Mouse (Mus musculus) forebrain, embryonic 14.5 days (tissue): ENCODE measurements around the gene Kbtbd13. TPM values are rescaled to one million over a fixed set of nuclear protein-coding genes. Genes with fewer than 3 reads are reported as not detected.
A peak's percentile ranks its signal among the peaks of the same experiment; 100 is the strongest.
"Not testable (repeated sequence)": the region's sequence is repeated elsewhere in the genome, so short reads cannot be mapped to it uniquely, and the experiment has no call there.

Experiments used
- ATAC-seq: fragments of 200-750 bp; cut with Nextera tagmentation; 2 replicates; pipeline ENCODE4 v1.8.0; 2017; ENCODE audit warnings: mild to moderate bottlenecking, moderate library complexity
- DNase-seq: peaks from one replicate; pipeline ENCODE4 v3.0.0-alpha.2; 2015; ENCODE audit warnings: low spot score
- H3K27ac ChIP-seq: fragments of 300-500 bp; sonication (generic); 2 replicates; pipeline ENCODE4 v1.5.1; 2014; ENCODE audit warnings: low read depth, mild to moderate bottlenecking, control low read depth, low read length, moderate library complexity
- H3K27me3 ChIP-seq: fragments of 300-500 bp; sonication (generic); replicated peaks from 2 replicates; pipeline ENCODE4 v1.6.1; 2014; ENCODE audit warnings: low read length, control low read depth, mixed read lengths; ENCODE audit not compliant: control insufficient read depth, insufficient read depth
- H3K36me3 ChIP-seq: fragments of 300-500 bp; sonication (generic); 2 replicates; pipeline ENCODE4 v1.6.1; 2014; ENCODE audit warnings: low read length, control low read depth; ENCODE audit not compliant: control insufficient read depth, insufficient read depth
- H3K4me1 ChIP-seq: fragments of 300-500 bp; sonication (generic); 2 replicates; pipeline ENCODE4 v1.6.1; 2014; ENCODE audit warnings: antibody characterized with exemption, low read length, control low read depth; ENCODE audit not compliant: control insufficient read depth, insufficient read depth
- H3K4me2 ChIP-seq: fragments of 300-500 bp; sonication (generic); 2 replicates; pipeline ENCODE4 v1.6.1; 2014; ENCODE audit warnings: mild to moderate bottlenecking, control low read depth, low read length
- H3K4me3 ChIP-seq: fragments of 300-500 bp; sonication (generic); 2 replicates; pipeline ENCODE4 v1.5.1; 2014; ENCODE audit warnings: low read depth, low read length, control low read depth
- H3K9ac ChIP-seq: fragments of 300-500 bp; sonication (generic); 2 replicates; pipeline ENCODE4 v1.6.1; 2014; ENCODE audit warnings: mild to moderate bottlenecking, low read length, control low read depth, moderate library complexity
- H3K9me3 ChIP-seq: fragments of 300-500 bp; sonication (generic); replicated peaks from 2 replicates; pipeline ENCODE4 v1.6.1; 2016; ENCODE audit warnings: low read length, control low read depth, mixed read lengths; ENCODE audit not compliant: control insufficient read depth
- whole genome bisulfite sequencing: fragments of 180-500 bp; shearing (Covaris S2); extraction: QIAGEN DNeasy Blood & Tissue Kit; methylation state at CpG from one replicate; pipeline ENCODE4 v1.1.7; 2014; 5-methylcytosine and 5-hydroxymethylcytosine counted together
- polyA plus RNA-seq: library from polyadenylated mRNA; unstranded; fragments of >200 nt; fragmentation: Nextera tagmentation; extraction: Ambion mirVana; gene quantifications from 2 replicates; pipeline ENCODE4 v1.2.1, GENCODE M21; 2014

The Kbtbd13 gene
- polyA plus RNA-seq, 1 experiment from 2014 or later = 0.20 TPM

GRCm38 (mm10) chr9:65347112-65347850 is 44.2 kb downstream of the Kbtbd13 start:
- no peaks in the 10 kb centered on the region for H3K9me3 ChIP-seq
- H3K27ac ChIP-seq = no peak overlapping the region
- 49% methylated on average over 8 of the region's 8 CpGs for WGBS
- no peak for DNase-seq
- H3K4me2 ChIP-seq = peak overlapping the region; percentile 95
- no peaks in the 10 kb centered on the region for H3K36me3 ChIP-seq
- H3K27me3 ChIP-seq = no peaks in the 10 kb centered on the region
- ATAC-seq = no peak
- H3K4me3 ChIP-seq = peak overlapping the region; percentile 96
- peaks cover 14% of the 10 kb centered on the region for H3K4me1 ChIP-seq
- H3K9ac ChIP-seq = peak overlapping the region; percentile 93

GRCm38 (mm10) chr9:65346476-65347111 is 44.9 kb downstream of the Kbtbd13 start:
- H3K27ac ChIP-seq = peak overlapping the region; percentile 92
- under 1% methylated on average over 64 of the region's 77 CpGs for WGBS
- peak overlapping the region; percentile 95 for H3K4me2 ChIP-seq
- H3K4me1 ChIP-seq = peaks cover 14% of the 10 kb centered on the region
- no peaks in the 10 kb centered on the region for H3K36me3 ChIP-seq
- H3K4me3 ChIP-seq = peak overlapping the region; percentile 96
- peak; percentile 11 for DNase-seq
- no peaks in the 10 kb centered on the region for H3K9me3 ChIP-seq
- no peaks in the 10 kb centered on the region for H3K27me3 ChIP-seq
- peak overlapping the region; percentile 93 for H3K9ac ChIP-seq
- ATAC-seq = peak; percentile 67

- Histone ChIP-seq H3K27me3 (no peaks in the 10 kb centered on the region), H3K27ac (peak within 1 kb of the TSS; percentile 92), H3K4me2 (peak within 1 kb of the TSS; percentile 95), H3K4me3 (peak within 1 kb of the TSS; percentile 96), H3K9ac (peak within 1 kb of the TSS; percentile 93), H3K4me1 (peaks cover 14% of the 10 kb centered on the region), H3K36me3 (no peaks in the 10 kb centered on the region), H3K9me3 (no peaks in the 10 kb centered on the region)
- WGBS = 1% methylated on average over 45 of the region's 59 CpGs
- ATAC-seq (peak; percentile 99), DNase-seq (peak; percentile 99)
Observed at GRCm38 (mm10) chr9:65345854-65346475, 45.5 kb downstream of the Kbtbd13 start, which contains the start of gene Pdcd7. Gene Pdcd7 (plus strand): TSS chr9:65346104.

- H3K9ac ChIP-seq = peak overlapping the region; percentile 93
- H3K27me3 ChIP-seq, H3K27ac ChIP-seq, H3K36me3 ChIP-seq, H3K9me3 ChIP-seq: not testable (repeated sequence)
- H3K4me3 ChIP-seq = peak overlapping the region; percentile 96
- H3K4me2 ChIP-seq = peak overlapping the region; percentile 95
- 71% methylated on average over 11 of the region's 11 CpGs for WGBS
- DNase-seq = peak; percentile 11
- H3K4me1 ChIP-seq = peaks cover 14% of the 10 kb centered on the region
- ATAC-seq = peak; percentile 25; the same call in 1 of the 2 replicates
Observed at GRCm38 (mm10) chr9:65345439-65345838, 46.0 kb downstream of the Kbtbd13 start.

- H3K27me3 ChIP-seq = 0 out of 2 replicates have a peak, but pooled peaks cover 4% of the 10 kb centered on the region
- no peaks in the 10 kb centered on the region for H3K36me3 ChIP-seq
- no peaks in the 10 kb centered on the region for H3K4me1 ChIP-seq
- ATAC-seq (no peak), DNase-seq (no peak)
- no peak overlapping the region for H3K27ac ChIP-seq
- no peak overlapping the region for H3K4me2 ChIP-seq
- no peak overlapping the region for H3K4me3 ChIP-seq
- 86% methylated on average over 2 of the region's 2 CpGs for WGBS
- H3K9ac ChIP-seq = no peak overlapping the region
- H3K9me3 ChIP-seq = no peaks in the 10 kb centered on the region
Observed at GRCm38 (mm10) chr9:65340414-65340813, 51.0 kb downstream of the Kbtbd13 start.

- H3K4me3 ChIP-seq = no peak overlapping the region
- H3K9ac ChIP-seq = no peak overlapping the region
- ATAC-seq (no peak), DNase-seq (no peak)
- 0 out of 2 replicates have a peak, but pooled peaks cover 4% of the 10 kb centered on the region for H3K27me3 ChIP-seq
- no peaks in the 10 kb centered on the region for H3K9me3 ChIP-seq
- H3K4me2 ChIP-seq = no peak overlapping the region
- no peaks in the 10 kb centered on the region for H3K4me1 ChIP-seq
- H3K36me3 ChIP-seq = no peaks in the 10 kb centered on the region
- WGBS = 82% methylated on average over 4 of the region's 4 CpGs
- no peak overlapping the region for H3K27ac ChIP-seq
Observed at GRCm38 (mm10) chr9:65339146-65339545, 52.3 kb downstream of the Kbtbd13 start.

Other genes with a start within 250 kb of the Kbtbd13 start
- gene Parp16, start 196.3 kb downstream of the Kbtbd13 start, polyA plus RNA-seq = 4.2 and 4.4 TPM in 2 replicates
- gene Cilp, start 126.5 kb downstream of the Kbtbd13 start, polyA plus RNA-seq = 0.20 and 0.30 TPM in 2 replicates
- 42.2 and 47.9 TPM in 2 replicates for gene Clpx, start 97.4 kb downstream of the Kbtbd13 start, polyA plus RNA-seq
- 8.6 and 9.9 TPM in 2 replicates for gene Pdcd7, start 45.5 kb downstream of the Kbtbd13 start, polyA plus RNA-seq
- 0.13 and 0.96 TPM in 2 replicates for gene Ubap1l, start 30.6 kb downstream of the Kbtbd13 start, polyA plus RNA-seq
- gene Rasl12, start 6.9 kb upstream of the Kbtbd13 start, polyA plus RNA-seq = 6.3 and 6.7 TPM in 2 replicates
- not detected in 2 replicates for gene Slc51b, start 31.3 kb upstream of the Kbtbd13 start, polyA plus RNA-seq
- 20.8 and 24.1 TPM in 2 replicates for gene Mtfmt, start 44.1 kb upstream of the Kbtbd13 start, polyA plus RNA-seq
- 163 and 168 TPM in 2 replicates for gene Spg21, start 69.3 kb upstream of the Kbtbd13 start, polyA plus RNA-seq
- gene Ankdd1a, start 128.5 kb upstream of the Kbtbd13 start, polyA plus RNA-seq = not detected in 2 replicates
- 3.6 and 3.9 TPM in 2 replicates for gene Plekho2, start 188.4 kb upstream of the Kbtbd13 start, polyA plus RNA-seq
- 5.8 and 6.3 TPM in 2 replicates for gene Pif1, start 195.5 kb upstream of the Kbtbd13 start, polyA plus RNA-seq
- 3.8 TPM in 2 replicates for gene Rbpms2, start 238.0 kb upstream of the Kbtbd13 start, polyA plus RNA-seq